Mouse (Mus musculus): Measurements from ENCODE around the gene B4galt5. TPM values are rescaled to one million over a fixed set of nuclear protein-coding genes. Genes with fewer than 3 reads are reported as not detected.

B4galt5 gene
- total RNA-seq, 1 experiment from 2014 or later: 107 TPM

DNA sequence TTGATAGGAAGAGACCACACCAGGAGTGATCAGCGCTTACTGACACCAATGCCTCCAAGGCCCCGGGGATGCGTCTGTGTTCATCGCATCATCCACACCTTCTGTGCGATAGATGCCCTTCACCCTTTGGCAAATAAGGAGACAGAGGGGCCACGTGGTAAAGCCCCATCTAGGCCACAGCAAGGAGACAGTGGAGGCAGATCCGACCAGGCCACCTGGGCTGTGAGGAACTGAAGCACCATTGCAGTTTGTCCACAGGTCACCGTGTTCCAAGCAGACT, 80.6 kb downstream of the B4galt5 start:
- no peak for ATAC-seq (replicated peaks; ENCODE audit: insufficient number of reproducible peaks, low FRiP score, low TSS enrichment, poor library complexity, severe bottlenecking)

DNA sequence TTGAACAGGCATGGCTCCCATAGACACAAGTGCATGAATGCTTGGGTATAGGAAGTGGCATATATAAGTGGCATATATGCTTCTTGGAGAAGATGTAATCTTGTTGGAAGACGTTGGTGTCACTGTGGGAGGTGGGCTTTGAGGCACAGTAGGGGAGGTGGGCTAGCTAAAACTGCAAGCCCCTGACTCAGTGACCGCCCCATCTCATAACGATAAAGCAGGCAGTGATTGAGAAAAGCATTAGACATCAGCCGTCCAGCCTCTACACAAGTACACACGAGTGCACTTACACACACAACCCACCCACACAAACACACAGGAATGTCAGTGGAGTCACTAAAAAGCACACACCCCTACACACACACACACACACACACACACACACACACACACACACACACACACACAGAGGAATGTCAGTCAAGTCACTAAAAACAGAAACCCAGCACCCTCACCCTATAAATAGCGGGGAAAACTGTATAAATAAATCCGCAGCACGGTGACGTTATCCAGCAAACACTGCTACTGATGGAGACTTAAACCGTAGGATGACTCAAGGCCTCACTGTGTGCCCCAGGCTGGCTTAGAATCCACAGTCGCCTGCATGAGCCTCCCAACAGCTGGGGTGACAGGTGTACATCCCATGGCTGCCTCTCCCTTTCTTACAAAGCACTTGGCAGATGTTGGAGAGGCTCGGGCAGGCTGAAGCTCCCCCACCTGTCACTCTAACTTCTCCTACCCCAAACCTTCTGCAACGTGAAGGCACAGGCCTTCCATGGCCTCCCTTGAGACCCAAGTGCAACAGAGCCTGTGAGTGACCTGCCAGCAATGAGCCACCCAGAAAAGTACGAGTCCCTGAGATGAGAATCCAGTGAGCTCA, 81.2 kb downstream of the B4galt5 start:
- no peak for ATAC-seq (replicated peaks; ENCODE audit: insufficient number of reproducible peaks, low FRiP score, low TSS enrichment, poor library complexity, severe bottlenecking)

DNA sequence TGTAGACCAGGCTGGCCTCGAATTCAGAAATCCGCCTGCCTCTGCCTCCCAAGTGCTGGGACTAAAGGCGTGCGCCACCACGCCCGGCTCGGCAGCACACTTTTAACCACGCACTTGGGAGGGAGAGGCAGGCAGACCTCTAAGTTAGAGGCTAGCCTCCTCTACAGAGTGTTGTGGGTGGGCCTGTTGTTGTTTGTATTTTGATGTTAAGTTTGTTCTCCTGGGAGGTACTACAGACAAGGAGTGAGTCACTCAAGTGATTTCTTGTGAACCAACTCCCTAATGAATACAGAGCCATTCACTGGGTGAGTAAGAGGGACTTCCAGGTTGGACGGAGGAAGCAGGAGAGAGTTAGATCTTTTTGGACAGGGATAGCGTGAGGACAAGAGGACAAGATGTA, 82.8 kb downstream of the B4galt5 start:
- no peak for ATAC-seq (replicated peaks; ENCODE audit: insufficient number of reproducible peaks, low FRiP score, low TSS enrichment, poor library complexity, severe bottlenecking)

DNA sequence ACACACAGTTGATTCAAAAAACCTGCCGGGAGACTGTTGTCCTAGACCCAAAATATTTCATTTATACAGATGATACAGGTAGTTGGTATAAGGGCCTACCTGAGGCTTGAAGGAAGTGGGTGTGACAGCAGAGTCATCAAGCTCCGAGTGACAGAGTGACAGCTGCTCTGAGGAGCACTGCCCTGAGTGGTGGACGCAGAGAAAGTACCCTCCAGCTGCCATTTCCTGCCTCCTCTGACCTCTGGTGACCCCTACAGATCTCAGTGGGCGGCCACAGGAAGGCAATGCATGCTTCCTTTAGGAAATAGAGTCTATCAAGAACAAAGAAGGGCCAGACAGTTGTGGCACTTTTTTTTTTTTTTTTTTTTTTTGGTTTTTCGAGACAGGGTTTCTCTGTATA, 83.2 kb downstream of the B4galt5 start:
- ATAC-seq (replicated peaks; ENCODE audit: insufficient number of reproducible peaks, low FRiP score, low TSS enrichment, poor library complexity, severe bottlenecking): no peak

DNA sequence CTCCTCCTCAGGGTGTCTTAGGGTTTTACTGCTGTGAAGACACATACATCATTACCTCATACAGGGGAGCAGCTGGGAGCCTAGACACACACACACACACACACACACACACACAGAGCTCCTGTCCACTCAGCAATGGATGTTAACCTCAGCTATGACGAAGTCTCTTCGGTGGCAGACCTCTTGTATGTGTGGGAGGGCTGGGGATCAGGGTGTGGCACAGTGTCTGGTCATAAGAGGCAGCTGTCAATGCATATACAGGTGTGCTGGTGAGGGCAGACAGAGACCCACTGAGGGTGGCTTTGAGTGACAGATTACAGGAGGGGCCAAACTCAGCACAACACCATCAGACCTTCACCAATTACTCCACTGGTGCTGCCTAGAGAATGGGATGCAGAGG, 84.0 kb downstream of the B4galt5 start:
- ATAC-seq (replicated peaks; ENCODE audit: insufficient number of reproducible peaks, low FRiP score, low TSS enrichment, poor library complexity, severe bottlenecking): no peak

DNA sequence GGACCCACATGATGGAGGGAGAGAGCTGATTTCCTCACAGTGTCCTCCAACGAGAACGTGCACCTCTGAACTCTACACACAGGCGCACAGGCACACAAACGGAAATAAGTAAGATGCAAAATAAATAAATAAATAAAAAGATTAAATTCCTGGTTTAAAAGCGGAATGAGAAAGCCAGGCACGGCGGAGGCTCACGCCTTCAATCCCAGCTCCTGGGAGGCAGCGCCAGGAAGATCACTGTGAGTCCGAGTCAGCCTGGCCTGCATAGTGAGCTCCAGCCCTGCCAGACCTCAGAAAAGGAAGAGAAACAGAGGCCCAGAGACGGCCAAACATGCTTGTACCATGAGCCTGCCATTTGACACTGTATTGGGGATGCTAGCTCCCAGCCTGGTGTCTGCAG, 85.1 kb downstream of the B4galt5 start:
- ATAC-seq (replicated peaks; ENCODE audit: insufficient number of reproducible peaks, low FRiP score, low TSS enrichment, poor library complexity, severe bottlenecking): no peak

DNA sequence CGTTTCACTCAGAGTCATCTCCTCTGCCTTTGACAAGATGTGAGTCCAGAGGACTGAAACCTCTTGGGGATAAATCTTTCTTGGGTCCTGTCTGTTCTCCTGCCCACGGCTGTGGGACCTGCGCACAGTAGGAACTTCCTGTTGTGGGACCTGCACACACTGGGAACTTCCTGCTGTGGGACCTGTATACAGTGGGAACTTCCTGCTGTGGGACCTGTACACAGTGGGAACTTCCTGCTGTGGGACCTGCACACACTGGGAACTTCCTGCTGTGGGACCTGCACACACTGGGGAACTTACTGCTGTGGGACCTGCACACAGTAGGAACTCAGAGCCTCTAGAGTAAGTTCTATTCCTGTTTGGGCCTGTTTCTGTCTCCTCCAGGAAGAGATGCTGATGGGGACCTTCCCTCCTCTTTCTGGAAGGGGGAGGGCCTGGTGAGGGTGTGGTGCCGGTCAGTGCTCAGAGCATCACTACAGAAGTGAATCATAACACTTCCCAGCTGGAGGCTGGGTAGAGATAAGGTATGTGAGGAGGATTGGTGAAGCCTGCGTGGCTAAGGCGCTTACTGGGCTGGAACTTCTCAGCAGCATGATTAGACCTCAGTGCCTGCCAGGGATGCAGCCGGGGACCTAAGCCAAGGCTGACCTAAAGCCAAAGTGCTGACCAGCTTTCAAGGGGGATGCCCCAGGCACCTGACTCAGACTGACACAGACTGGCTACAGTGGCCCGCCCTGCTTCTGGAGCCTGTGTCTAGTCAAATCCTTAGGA, 85.8 kb downstream of the B4galt5 start:
- ATAC-seq (replicated peaks; ENCODE audit: insufficient number of reproducible peaks, low FRiP score, low TSS enrichment, poor library complexity, severe bottlenecking): no peak

DNA sequence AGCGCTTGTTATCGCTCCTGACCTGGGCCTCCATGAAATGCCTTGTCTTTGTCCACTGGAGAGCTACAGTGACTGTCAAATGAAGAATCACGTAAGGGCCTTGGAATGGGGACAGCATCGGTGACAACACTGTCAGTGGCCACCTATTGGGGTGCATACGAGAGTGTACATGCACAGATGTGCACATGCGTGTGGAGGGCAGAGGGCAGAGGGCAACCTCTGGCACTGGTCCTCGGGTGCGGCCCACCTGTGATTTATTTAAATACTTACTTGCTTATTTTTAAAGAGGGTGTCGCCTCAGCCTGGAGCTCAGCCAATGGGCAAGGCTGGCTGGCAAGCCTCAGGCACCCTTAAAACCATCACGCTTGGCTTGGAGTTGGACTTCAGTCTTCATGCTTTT, 86.5 kb downstream of the B4galt5 start:
- no peak for ATAC-seq (replicated peaks; ENCODE audit: insufficient number of reproducible peaks, low FRiP score, low TSS enrichment, poor library complexity, severe bottlenecking)

DNA sequence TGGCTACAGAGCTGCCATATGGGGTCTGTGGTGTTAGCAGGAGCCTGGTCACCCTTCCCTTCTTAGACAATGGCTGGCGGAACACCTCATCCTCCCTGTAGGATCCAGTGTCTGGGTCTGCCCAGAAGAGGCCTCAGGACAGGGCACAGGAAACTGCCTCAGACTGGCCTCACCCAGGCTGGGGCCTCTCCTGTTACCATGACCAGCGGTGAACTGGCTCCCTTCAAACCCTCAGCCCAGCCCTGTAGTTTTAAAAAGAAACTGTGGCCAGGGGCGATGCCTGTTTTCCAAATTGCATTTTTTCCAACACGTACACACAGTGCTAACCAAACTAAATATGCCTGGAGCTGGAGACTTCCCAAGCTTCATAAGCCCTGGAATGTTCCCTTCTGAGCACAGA, 87.9 kb downstream of the B4galt5 start:
- no peak for ATAC-seq (replicated peaks; ENCODE audit: insufficient number of reproducible peaks, low FRiP score, low TSS enrichment, poor library complexity, severe bottlenecking)

DNA sequence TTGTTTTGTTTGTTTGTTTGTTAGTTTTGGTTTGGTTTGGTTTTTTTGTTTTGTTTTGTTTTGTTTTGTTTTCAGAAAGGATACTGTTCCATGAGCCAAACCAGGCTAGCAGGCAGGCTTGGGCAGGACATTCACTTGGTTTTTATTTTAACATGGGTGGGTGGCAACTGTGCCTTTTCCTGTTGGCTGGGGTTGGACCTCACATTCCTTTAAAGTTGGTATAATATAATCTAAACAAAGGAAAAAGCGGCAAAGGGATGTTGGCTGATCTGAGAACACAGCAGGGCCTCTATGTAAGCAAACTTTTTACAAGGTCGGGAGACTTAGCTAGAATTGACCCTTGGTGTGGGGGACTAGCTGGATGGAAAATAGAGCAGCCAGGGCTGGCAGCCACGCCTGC, 91.2 kb downstream of the B4galt5 start:
- ATAC-seq (replicated peaks; ENCODE audit: insufficient number of reproducible peaks, low FRiP score, low TSS enrichment, poor library complexity, severe bottlenecking): no peak

DNA sequence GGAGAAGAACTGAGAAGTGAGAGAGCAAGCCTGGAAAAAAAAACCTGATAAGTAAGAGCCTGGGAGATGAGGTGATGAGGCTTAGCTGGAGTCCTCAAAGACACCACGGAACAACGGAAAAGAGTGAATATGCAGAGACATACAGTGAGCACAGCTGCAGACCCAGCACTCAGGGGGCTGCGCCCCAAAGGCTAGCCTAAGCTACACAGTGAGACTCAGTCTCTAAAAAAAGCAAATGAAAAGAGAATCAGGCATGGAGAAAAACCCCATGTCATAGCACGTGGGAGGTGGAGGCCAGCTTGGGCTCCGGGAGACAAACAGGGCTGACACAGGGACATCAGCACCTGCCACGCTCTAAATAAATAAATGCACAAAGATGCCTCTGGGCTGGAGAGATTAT, 94.2 kb downstream of the B4galt5 start:
- ATAC-seq (replicated peaks; ENCODE audit: insufficient number of reproducible peaks, low FRiP score, low TSS enrichment, poor library complexity, severe bottlenecking): no peak

DNA sequence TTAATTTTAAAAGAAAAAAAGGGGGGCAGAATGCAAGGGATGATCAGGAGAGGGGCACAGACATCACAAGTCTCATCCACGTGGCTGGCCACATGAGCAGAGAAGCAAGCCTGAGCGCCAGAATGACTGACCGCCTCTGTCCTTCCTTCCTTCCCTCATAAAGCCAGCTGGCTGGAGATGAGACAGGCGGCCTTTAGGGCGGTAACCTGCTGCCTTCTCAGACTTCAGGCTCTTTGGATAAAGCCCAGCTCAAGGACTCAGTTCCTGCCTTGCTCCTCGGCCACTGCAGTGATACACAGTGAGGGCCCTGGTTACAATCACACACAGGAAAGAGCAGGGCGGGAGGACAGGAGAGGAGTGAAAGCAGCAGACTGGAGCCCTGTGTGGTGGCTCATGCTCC, 94.8 kb downstream of the B4galt5 start:
- no peak for ATAC-seq (replicated peaks; ENCODE audit: insufficient number of reproducible peaks, low FRiP score, low TSS enrichment, poor library complexity, severe bottlenecking)

DNA sequence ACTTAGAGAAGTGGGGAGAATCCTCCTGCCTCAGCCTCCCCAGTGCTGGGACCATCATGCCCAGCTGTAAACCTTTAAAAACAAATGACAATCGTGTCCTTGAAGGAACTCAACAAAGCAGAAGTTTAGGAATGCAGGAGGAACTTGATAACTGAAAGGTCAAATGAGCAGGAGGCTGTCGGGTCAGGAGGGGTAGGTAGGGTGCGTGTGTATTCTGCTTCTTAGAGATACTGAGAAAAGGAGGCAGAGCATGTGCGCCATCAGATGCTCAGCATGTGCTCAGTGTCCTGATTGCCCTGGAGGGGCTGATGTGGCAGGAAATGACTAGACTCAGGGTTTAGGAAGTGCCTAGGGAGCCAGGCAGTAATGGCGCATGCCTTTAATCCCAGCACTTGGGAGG, 95.5 kb downstream of the B4galt5 start:
- peak; percentile 59 for ATAC-seq (replicated peaks; ENCODE audit: insufficient number of reproducible peaks, low FRiP score, low TSS enrichment, poor library complexity, severe bottlenecking)

DNA sequence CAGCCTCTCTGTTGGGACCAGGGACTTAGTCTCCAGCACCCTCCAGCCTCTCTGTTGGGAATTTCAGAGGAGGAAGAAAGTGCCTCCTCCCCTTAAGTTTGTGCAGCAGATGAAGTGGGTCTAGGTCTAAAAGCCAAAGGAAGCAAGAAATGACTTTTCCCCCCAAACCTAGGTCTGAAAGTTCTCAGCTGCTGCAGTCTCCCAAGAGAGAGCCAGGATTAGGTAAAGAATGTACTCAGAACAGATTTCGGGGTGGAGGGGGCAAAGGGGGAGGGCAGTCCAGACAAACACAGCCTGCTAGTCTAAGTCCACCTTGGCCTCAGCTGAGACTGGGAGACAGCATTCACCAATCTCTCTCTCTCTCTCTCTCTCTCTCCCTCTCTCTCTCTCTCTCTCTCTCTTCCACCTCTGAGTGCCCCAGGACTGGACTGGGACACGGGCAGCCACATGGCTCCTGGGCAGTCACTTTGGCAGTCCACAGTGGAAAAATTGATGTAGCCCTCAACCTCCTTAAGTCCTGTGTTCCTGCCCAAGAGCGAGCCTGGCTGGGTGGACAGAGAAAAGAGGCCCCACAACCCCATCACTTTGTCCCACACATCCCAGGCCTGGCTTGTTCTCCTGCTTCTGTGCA, 96.8 kb downstream of the B4galt5 start:
- ATAC-seq (replicated peaks; ENCODE audit: insufficient number of reproducible peaks, low FRiP score, low TSS enrichment, poor library complexity, severe bottlenecking): no peak

DNA sequence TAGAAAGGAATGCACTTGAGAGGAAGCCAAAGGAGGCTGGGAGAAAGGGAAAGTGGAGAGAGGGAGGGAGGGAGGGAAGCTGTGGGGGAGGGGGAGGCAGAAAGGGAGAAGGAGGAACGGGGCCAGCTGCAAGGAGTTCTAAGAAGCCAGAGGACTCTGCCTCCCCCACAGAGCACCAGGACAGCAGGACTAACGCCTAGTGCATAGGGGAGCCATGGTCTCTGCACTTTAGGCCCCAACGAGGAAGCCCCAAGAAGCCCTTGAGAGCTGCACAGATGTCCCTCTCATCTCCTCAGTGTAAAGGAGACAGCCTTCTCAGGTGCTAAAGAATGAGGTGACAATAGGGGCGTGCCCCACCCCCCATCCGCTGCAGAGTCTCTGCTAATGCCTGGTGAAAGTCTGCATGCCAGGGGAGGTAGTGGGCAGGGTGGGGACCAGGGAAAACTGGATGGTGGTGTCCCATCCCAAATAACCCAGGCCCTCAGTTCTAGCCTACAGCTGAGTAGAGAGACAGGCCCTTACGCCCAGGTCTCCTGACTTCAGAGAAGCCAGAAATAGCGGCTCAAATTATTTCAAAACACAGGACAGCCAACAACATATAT, 98.1 kb downstream of the B4galt5 start:
- ATAC-seq (replicated peaks; ENCODE audit: insufficient number of reproducible peaks, low FRiP score, low TSS enrichment, poor library complexity, severe bottlenecking): no peak

DNA sequence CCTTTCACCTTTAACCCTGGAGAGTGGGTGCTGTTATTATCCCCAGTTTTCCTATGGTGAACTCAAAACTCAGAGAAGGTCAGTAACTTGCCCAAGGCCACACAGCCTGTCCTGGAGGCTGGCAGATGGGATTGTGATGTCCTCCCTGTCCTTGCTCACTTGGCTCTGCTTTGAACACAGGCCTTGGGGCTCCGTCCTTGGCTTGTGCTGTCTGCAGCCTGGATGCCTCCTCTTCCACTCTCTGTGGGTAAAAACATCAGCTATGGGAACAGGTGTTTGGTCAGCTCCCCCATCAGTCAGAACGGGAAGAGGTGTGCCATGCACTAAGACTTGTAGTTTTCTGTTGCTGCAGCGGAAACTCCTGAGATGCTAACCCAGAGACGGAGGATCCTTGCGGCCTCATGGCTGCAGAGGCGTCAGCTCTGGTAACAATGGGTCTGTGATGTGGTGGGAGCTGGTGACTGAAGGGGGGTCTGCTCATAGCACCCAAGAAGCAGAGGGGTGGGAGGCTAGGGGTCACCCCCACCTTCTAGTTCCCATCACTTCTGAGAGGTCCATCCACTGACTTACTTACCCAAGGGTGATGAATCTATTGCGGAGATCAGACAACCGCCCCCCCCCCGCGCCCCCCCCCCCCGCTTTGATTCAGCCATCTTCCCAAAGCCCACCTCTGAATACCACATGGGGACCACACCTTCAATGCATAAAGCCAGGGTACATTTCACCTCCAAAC, 98.8 kb downstream of the B4galt5 start:
- ATAC-seq (replicated peaks; ENCODE audit: insufficient number of reproducible peaks, low FRiP score, low TSS enrichment, poor library complexity, severe bottlenecking): no peak

DNA sequence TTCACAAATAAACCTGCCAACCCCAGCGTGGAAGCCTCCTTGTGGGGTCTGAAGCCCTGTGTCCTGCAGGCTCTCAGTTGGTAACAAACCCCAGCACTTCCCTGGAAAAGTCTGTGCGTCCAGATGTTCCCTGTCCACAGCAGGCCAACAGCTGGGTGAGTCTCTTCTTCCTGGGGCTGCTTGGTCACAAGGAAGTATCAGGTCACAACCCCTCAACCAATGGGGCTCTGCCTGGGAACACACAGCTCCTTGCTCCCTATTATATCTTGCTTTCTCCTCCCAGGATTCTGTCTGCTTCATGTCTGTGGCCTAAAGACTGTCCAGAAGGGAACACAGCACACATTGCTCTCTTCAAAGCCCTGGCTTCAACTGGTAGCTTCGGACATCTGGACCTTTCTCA, 99.4 kb downstream of the B4galt5 start:
- no peak for ATAC-seq (replicated peaks; ENCODE audit: insufficient number of reproducible peaks, low FRiP score, low TSS enrichment, poor library complexity, severe bottlenecking)

All from monocyte, adult 5-6 weeks (primary cell).